Mouse (Mus musculus) spleen, postnatal 4 days (tissue): Measurements from ENCODE around the gene Fam102b.

Experiments
- DNase-seq, 2 experiments: peaks; one replicate each; pipeline ENCODE4 v3.0.0; 2022; ENCODE audit warnings: low spot score in 2 of 2

The Fam102b gene

GRCm38 (mm10) chr3:108961226-108961625 lies 66.2 kb downstream of the Fam102b start:
- no peak for DNase-seq

- DNase-seq: no peak
These were observed 67.6 kb downstream of the Fam102b start for GRCm38 (mm10) chr3:108959680-108960295.

- no peak for DNase-seq
These were observed 69.4 kb downstream of the Fam102b start for GRCm38 (mm10) chr3:108957976-108958375.

GRCm38 (mm10) chr3:108940996-108941395 lies 86.4 kb downstream of the Fam102b start:
- no peak for DNase-seq

GRCm38 (mm10) chr3:108940001-108940633 lies 87.3 kb downstream of the Fam102b start, which contains the start of gene Gm9857:
Gene Gm9857 (minus strand): TSS chr3:108940445.
- no peak for DNase-seq

- no peak for DNase-seq
These were observed 87.8 kb downstream of the Fam102b start, which contains the start of gene Henmt1 for GRCm38 (mm10) chr3:108939573-108939972. Gene Henmt1 (plus strand): TSS chr3:108939873.

GRCm38 (mm10) chr3:108938691-108939090 lies 88.7 kb downstream of the Fam102b start:
- no peak for DNase-seq

GRCm38 (mm10) chr3:108933557-108933956 lies 93.8 kb downstream of the Fam102b start:
- no peak for DNase-seq

- DNase-seq: no peak
These were observed 101.1 kb downstream of the Fam102b start for GRCm38 (mm10) chr3:108926308-108926707.

- DNase-seq: no peak
These were observed 101.7 kb downstream of the Fam102b start for GRCm38 (mm10) chr3:108925677-108926076.

- DNase-seq: peak in 1 of 2 experiments; percentile 27
These were observed 105.6 kb downstream of the Fam102b start for GRCm38 (mm10) chr3:108921822-108922221.
